Mouse (Mus musculus) neutrophil, adult 5-6 weeks (primary cell): ENCODE measurements around the gene Fcho2. TPM values are rescaled to one million over a fixed set of nuclear protein-coding genes. Genes with fewer than 3 reads are reported as not detected.
A peak's percentile ranks its signal among the peaks of the same experiment; 100 is the strongest.
"Not testable (repeated sequence)": the region's sequence is repeated elsewhere in the genome, so short reads cannot be mapped to it uniquely, and the experiment has no call there.

ENCODE experiments used
- ATAC-seq: fragments of 151-379, 151-347 bp; 2 replicates; pipeline ENCODE4 v1.8.0; 2017; ENCODE audit warnings: mild to moderate bottlenecking, moderate TSS enrichment; ENCODE audit not compliant: insufficient number of reproducible peaks, poor library complexity, low FRiP score, severe bottlenecking; ENCODE audit errors: extremely low read depth
- total RNA-seq: library from RNA; stranded (forward); fragments of 200-1000 nt; gene quantifications from 2 replicates; pipeline ENCODE4 v1.2.3, GENCODE M21; 2017

Fcho2 gene
- total RNA-seq: 81.6 and 93.2 TPM in 2 replicates

DNA sequence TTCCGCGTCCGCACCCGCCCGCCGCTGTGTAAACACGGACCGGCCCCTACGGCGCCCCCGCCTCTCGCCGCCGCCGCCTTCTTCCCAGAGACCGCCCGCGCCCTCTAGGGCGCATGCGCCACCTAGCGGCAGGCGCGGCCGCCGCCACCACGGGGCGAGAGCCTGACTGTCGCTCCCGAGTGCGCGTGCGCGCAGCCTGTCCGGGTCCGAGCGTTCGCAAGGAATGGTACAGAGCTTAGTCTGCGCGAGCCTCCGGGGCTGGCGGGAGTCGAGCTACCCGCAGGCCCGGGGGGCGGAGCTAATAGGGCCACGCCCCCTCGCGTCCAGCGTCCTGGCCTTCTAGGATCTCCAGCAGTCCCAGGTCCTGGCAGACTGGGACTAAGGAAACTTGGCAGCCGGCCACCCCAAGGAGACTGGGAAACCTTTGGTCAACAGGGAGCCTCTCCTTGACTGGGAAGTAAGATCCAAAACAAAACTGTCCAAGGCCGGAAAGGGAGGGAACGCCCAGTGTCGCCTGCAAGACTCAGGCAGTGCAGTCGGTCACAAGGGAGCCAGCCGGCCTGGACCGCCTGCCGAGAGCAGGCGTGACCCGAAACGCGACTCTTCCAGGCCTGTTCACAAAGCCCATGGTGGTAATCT lies at the start of gene Fcho2:
TSS of gene Fcho2 (minus strand) at position 303 of the 639 bp plus-strand sequence.
- ATAC-seq: peak; percentile 65

DNA sequence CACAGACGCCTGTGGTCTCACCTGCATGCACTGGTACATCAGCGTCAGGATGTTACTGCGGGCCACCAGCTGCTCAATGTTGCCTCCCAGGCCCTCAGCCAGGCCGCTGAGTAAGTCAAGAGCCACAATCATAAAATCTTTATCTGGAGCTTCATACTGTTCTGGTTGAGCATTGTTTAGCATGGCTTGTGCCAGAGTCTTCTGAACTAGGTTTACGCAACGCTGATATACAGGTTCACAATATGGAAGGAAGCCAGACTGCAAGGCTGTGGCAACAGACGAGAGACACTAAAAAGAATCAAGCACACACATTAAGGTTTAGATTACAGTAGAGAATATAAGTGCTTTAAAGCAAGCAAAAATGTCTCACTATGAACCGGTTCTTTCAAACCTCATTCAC lies 40.0 kb upstream of the Fcho2 start:
- no peak for ATAC-seq

DNA sequence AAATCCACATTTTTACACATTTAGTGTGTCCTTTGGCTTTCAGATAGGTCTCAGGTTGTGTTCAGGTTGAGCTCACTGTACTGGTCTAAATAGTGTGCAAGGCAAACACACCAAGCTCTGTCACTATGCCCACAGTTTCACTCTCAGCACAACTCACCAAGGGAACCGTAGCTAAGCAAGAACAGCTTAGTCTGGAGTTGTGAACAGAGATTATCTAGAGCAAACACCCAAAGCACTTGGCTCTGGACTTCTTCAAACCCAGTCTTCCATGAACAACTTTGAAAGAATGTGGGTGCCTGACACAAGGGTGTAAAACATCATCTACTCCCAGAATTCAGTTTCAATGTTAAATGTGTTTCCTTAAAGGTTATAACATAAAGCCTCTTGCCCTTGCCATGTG lies 30.5 kb upstream of the Fcho2 start:
- ATAC-seq: no peak

DNA sequence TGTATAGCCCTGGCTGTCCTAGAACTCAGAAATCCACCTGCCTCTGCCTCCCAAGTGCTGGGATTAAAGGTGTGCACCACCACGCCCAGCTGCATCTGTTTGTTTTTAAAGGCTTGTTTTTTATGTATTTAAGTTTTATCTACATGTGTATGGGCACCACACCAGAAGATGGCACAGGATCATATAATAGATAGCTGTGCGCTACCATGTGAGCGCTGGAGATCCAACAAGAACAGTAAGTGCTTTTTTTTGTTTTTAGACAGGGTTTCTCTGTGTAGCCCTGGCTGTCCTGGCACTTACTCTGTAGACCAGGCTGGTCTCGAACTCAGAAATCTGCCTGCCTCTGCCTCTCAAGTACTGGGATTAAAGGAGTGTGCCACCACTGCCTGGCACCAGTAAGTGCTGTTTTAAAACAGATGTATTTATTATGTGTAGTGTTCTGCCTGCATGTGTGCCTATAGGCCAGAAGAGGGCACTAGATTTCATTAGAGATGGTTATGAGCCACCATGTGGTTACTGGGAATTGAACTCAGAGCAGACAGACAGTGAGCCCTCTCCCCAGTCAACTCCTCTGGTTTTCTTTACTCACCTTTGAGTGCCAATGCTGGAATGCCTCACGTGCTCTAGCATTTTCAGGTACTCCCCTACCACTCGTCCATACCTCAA lies 21.3 kb upstream of the Fcho2 start:
- peak; percentile 41 for ATAC-seq

DNA sequence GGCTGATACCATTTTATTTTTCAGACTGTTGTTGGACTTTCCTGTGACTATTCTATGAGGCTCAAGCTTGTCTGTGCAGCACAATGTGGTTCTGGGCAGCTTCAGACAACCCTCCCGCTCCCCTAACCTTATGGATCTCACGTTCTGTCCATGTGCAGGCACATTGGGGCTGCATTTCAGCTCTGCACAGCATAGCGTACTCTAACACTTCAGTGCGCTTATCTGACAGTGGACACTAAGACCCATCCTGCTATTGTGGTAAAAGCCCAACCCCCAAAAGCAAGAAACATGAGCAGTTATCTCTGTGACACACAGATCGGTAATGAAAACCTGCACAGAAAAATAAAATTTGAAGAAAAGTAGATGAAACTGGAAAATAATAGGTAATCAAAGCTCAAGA lies 20.5 kb upstream of the Fcho2 start:
- ATAC-seq: no peak

DNA sequence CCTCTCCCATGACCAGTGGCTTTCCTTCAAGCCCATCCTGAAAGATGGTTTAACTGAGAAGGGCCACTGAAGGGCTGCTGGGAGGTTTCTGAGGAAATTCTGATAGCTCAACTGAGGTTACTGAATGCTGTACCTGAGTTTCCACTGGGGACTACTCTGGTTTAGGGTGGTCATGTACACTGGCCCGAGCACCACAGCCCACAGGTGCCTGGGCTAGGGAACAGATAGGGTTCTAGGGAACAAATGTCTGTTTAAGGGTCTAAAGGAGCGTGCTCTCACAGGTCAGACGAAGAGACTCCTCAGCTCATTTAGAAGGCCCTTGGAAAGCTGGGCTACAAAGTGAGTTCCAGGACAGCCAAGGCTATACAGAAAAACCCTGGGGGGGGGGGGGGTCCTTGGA lies 19.5 kb upstream of the Fcho2 start:
- no peak for ATAC-seq

DNA sequence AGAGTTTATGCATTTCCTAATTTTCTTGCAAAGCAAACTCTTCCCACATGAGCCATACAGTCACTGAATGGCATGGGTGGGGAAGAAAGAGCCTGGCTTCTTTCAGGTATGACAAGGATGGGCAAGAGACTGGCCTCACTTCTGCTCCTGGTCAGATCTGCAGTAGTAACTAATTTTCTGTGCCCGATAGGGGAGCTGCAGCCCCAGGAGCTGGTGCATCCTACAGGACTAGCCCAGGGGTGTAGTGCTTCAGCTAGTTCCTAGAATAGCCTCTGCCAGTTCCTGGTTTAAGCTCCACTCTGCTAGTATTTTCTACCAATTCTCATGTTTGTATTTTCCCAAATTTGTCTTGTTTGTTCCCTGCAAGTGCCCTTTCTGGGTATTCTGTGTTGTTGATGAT lies 18.9 kb upstream of the Fcho2 start:
- no peak for ATAC-seq

DNA sequence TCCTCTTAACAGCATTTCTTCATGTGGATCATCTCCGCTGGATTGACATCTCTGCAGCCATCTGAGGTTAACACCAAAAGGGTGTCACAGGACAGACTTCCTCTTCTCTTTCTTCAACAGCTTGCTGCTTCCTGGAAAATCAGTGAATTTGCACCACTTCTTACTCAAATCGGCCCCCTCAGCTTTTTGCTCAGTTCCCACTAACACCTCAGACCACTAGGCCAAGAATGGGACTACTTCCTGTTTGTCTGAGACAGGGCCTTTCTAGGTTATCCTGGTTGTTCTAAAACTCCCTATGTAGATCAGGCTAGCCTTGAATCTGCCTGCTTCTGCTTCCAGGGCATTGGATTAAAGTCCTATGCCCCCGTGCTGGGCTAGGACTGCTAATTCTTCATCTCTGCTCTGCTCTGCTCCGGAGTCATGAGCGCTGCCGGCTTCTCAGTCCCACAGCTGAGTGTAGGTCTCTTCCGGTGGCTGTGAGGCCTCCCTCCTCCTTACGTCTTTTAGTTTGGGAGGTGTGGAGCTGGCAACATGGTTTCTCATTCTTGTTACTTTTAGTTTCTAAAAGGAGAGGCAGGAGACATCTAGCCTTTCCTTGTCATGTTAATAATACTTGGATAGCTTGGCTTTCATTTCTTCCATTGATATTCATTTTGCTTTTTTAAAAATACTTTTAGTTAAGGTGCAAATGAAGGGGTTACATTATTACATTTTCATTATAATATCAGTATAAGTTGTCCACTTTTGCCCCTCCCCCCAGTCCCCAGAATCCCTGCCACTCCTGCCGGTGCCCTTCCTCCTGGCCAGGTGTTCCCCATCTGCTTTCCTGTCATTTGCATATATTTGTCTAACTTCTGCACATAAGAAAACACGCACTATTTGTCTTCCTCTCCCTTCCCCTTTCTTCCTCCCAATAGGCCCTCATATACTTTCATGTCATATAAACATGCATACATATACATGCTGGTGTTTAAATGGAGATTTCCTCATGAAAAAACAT lies 17.5 kb upstream of the Fcho2 start:
- ATAC-seq: no peak

DNA sequence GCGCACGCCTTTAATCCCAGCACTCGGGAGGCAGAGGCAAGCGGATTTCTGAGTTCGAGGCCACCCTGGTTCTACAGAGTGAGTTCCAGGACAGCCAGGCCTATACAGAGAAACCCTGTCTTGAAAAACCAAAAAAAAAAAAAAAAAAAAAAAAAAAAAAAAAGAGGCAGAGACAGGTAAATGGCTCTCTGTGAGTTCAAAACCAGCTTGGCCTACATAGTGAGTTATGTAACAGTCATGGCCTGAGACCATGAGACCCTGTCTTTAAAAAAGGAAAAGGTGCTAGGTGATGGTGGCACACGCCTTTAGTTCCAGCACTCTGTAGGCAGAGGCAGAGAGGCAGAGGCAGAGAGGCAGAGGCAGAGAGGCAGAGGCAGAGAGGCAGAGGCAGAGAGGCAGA lies 13.8 kb upstream of the Fcho2 start:
- ATAC-seq: not testable (repeated sequence)

DNA sequence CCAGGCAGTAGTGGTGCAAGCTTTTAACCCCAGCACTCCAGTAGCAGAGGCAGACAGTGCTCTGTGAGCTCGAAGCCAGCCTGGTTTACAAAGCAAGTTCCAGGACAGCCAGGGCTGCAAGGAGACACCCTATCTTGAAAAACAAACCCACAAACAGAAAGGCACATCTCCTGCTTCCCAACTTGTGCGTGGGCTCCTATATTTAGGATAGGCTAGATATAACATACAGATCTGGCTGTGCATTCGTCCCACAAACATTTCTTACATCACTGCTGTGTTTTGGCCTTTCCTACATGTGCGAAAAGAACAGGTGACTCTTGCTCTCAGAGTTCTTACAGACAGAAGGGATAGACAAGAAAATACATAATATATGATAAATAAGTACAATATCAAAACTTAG lies 10.3 kb upstream of the Fcho2 start:
- ATAC-seq: no peak

DNA sequence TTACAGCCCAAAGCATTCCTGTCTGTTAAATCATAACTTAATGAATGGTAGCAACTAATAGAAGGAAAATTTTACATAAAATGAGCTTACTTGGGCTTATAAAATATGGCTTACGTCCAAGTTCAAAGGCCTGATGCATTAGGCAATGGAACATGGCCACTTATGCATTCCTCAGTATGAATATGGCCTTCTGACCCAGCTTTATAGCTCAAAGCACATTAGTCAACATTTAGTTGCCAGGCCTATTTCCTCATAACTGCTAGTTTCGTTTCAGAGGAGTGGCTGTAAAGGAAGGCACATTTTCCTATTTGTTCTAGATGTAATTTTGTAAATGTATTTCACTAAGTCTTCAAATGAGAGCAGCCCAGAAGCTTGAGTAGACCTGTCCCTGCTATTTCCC lies 3.8 kb upstream of the Fcho2 start:
- no peak for ATAC-seq

DNA sequence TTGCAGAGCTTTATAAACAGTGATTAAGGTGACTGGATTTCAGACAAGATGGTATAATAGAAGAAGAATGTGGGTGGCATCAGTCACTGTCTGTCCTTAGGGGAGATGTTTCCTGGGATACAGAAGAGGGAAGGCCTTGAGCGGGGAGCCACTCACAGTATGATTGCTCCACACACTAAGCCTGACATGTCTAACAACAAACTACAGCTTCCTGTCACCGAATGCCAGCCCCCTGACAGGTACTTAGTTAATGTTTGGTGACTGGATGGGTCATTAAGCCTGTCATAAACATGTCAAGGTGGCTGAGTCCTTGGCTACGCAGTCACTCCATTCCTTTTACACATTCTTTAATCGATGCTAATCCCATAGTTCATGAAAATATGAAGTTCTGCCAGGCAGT lies 3.0 kb upstream of the Fcho2 start:
- ATAC-seq: no peak

DNA sequence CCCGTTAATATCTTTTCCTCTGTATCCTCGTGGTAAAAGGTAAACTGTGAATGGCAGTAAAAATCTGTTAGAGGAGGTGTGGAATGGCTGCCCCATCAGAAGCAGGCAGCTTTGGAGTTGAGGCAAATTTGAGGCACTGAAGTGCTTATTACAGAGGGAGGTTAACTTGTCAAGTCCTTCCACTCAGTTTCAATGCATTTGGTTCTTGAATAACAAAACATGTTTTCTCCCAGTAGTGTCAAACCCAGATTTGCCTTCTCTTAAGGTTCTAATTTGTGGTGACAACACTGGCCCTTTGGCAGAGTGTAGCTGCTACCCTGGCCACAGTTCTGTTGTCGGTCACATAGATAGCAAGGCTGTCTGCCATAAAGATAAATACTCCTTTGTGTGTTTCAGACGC lies 2.5 kb upstream of the Fcho2 start:
- ATAC-seq: no peak

DNA sequence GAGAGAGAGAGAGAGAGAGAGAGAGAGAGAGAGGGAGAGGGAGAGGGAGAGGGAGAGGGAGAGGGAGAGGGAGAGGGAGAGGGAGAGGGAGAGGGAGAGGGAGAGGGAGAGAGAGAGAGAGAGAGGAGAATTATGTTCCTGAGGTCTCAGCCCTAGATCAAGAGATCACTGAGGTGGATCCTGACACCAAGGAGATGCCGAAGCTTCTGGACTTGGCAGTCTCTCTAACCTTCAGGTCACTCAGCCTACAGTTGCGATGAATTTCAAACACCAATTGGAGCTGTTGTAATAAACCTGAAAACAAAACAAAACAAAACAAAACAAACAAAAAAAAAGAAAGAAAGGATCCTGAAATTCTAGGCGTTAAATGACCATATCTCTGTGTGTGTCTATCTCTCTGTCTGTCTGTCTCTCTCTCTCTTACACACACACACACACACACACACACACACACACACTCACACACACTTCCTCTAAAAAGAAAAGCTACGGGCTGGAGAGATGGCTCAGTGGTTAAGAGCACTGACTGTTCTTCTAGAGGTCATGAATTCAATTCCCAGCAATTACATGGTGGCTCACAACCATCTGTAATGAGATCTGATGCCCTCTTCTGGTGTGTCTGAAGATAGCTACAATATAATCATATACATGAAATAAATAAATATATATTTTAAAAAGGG lies 1.9 kb upstream of the Fcho2 start:
- ATAC-seq: not testable (repeated sequence)

DNA sequence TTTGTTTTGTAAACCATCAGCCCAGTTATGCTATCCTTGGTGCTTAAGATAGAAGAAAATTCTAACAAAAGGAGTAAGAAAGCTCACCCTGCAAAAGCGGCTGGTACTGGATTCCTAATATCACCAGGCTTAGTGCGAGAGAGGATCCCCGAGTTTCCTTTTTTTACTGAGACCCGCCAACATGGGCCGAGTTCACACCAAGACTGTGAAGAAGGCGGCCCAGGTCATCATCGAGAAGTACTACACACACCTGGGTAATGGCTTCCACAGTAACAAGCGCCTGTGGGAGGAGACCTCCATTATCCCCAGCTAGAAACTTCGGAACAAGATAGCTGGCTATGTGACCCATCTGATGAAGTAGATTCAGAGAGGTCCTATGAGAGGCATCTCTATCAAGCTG lies 1.3 kb upstream of the Fcho2 start:
- no peak for ATAC-seq

DNA sequence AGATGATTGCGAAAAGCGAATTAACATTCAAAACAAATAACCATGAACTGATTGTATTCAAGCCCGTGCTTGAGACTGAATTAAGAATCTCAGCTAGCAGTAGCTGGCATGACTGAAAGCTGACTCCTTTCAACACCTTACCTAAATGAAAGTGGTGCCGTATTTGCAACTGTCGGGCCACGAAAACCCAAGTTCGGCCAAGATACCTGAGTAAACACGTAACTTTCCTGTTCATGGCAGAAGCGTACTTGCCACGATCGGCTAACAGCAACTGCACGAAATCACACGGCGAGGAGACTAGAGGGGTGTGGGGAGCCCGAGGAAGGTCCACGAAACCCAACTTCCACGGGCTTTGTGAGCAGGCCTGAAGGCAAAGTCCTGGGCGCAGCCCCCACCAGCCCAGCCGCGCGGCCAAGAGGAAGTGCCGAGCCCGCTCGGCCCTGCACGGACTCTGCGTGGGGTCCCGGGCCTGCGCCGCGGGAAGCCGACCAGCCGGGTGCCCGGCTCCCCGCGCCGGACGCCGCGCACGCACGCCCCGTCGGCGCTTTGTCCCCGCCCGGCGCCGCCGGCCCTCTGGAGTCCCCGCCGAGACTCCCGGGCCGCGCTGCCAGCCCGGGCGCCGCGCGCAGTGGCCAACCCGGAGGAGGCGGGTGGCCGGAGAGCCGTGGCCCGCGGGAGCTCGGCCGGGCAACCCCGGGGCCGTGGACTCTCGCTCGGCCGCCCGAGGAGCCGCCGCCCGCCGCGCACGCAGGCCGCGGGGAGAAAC lies 791 bp downstream of the Fcho2 start:
- peak; percentile 34; the same call in 1 of the 2 replicates for ATAC-seq

DNA sequence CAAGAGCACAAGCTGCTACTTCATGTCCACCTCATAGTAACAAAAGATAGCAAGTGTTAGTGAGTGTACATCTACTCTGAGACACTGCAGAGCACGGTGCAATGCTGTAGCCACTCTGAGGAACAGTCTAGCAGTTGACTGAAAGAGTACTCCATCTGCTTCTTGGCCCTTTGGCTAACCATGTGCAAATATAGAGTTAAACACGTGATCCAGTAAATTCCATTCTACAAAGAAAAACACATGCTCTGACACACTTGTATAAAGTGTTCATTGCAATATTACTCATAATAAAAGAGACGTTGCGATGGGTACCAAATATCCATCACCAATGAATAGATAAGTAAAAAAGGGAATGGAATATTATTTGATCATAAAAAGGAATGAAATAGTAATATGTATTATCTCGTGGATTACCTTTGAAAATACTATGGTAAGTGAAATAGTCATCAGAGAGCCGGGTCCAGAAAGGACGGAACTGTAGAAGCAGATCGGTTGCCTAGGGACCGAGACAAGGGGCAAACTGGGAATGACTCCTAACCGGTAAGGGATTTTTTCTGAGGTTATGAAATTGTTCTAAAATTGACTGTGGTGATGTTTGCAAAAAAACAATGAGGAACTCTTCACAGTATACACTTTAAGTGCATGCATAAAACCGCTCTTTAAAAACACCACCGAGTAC lies 1.5 kb downstream of the Fcho2 start:
- ATAC-seq: no peak

DNA sequence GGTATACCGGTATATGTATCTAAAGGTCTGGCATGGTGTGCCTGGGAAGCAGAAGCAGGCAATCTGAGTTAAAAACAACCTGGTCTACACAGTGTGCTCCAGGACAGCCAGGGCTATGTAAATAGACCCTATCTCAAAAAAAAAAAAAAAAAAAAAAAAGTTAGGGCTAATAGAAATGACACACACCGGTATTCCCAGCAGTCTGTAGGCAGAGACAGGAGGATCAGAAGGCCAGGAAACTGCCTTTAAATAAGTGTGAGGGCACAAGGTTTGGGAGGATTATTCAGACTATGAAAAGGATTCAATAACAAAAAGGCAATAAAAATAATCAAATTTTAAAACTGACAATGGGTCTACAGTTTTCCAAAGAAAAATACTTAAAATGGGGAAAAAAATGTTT lies 2.1 kb downstream of the Fcho2 start:
- ATAC-seq: no peak
